Mouse (Mus musculus) spleen, embryonic (tissue): Measurements from ENCODE around the gene Fam214a.

Experiments
- CTCF ChIA-PET: fragments of 350-600 bp; sonication (Branson Sonifier 250); formaldehyde crosslinking; loops from one replicate; lab custom pipeline; 2022; lab: Charles Lee

Gene Fam214a

GRCm38 (mm10) chr9:74952756-74953247 is at the start of gene Fam214a:
Gene Fam214a, plus strand, starts transcription at chr9:74952884.
- CTCF ChIA-PET, result interaction anchor here (0.7 to 1.3 kb wide), 4 partner anchors 9 to 41 kb away, joined by 3 to 4 read pairs (median 3); no protein-coding TSS in a partner anchor

DNA sequence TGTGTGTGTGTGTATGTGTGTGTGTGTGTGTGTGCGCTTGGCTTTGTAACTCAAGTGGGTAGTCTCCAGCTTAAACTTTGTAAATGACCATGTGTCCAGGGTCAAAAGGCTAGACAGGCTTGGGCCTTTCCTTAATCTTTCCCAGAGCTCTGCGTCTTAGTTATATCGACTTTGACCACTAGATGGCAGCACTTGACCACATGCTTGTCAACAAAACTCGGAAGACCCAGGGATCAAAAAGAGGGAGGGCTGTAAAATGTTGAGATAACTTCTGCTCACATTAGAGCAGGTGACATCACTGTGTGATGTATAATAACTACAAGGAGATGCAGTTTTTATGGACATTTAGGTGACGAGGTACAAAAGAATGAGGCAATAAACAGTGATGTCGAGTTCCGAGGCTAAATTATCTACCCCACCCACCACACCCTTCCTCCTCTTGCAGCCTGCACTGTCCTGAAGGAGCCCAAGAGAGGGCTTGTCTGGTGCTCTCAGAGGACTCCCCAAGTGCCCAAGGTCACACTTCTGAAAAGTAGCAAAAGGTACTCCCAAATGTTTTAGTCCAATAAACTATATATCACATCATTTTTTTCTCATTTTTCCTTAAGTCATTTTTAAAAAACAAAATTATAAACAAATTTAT is 47.7 kb upstream of the Fam214a start:
- CTCF ChIA-PET, result interaction anchor here (0.5 kb wide), 1 partner anchor 124 kb away, joined by 3 read pairs; no protein-coding TSS in a partner anchor

- CTCF ChIA-PET, result interaction anchor here (0.9 kb wide), 1 partner anchor 98 kb away, joined by 3 read pairs; no protein-coding TSS in a partner anchor
Measured at GRCm38 (mm10) chr9:74906951-74907350, 45.7 kb upstream of the Fam214a start.

GRCm38 (mm10) chr9:74909245-74909644 is 43.4 kb upstream of the Fam214a start:
- CTCF ChIA-PET, result interaction anchor here (0.6 kb wide), 1 partner anchor 306 kb away, joined by 3 read pairs; no protein-coding TSS in a partner anchor

DNA sequence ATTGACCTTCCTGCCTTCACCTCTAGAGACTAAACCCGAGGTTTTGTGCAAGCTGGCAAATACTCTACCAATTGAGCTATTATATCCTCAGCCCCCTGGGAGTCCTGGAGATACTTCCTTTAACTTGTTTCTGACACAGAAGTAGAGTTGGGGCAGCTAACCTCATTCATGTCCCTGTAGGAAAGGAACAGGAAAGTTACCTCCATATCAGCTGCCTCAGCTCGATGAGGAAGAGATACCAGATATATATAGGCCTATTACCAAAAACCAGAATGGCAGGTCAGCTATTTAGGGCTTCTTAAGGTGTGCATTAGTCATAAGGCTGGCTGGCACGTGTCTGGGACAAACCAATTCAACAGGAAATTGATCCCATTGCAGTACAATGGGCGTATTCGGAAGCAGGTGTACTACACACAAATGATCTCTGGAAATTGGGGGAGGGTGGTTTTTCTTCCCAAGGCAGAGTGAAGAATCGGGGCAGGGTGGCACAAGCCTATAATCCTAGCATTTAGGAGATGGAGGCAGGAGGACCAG is 42.4 kb upstream of the Fam214a start:
- CTCF ChIA-PET, result no interaction called here

DNA sequence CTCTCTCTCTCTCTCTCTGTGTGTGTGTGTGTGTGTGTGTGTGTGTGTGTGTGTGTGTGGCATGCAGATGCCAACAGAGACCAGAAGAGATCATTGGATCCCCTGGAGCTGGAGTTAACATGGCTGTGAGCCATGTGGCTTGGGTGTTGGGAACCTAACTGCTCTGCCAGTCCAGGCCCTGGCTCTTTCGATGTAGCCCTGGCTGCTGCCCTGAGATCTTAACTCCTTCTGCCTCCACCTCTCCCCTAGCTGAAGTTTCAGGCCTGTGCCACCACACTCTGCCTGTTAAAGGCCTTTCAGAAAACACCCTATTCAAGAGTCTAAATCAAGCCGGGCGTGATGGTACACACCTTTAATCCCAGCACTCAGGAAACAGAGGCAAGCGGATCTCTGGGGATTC is 41.3 kb upstream of the Fam214a start:
- CTCF ChIA-PET, result interaction anchor here (0.6 kb wide), 1 partner anchor 9 kb away, joined by 3 read pairs; no protein-coding TSS in a partner anchor

- CTCF ChIA-PET, result interaction anchor here (0.6 kb wide), 1 partner anchor 9 kb away, joined by 3 read pairs; no protein-coding TSS in a partner anchor
Measured at GRCm38 (mm10) chr9:74911919-74912318, 40.8 kb upstream of the Fam214a start.

- CTCF ChIA-PET, result interaction anchor here (0.7 kb wide), 1 partner anchor 127 kb away, joined by 8 read pairs; no protein-coding TSS in a partner anchor
Measured at GRCm38 (mm10) chr9:74912619-74913376, 39.9 kb upstream of the Fam214a start.

- CTCF ChIA-PET, result no interaction called here
Measured at GRCm38 (mm10) chr9:74915611-74916010, 37.1 kb upstream of the Fam214a start.

- CTCF ChIA-PET, result interaction anchor here (0.8 kb wide), 1 partner anchor 9 kb away, joined by 3 read pairs; no protein-coding TSS in a partner anchor
Measured at GRCm38 (mm10) chr9:74920450-74920849, 32.2 kb upstream of the Fam214a start.

DNA sequence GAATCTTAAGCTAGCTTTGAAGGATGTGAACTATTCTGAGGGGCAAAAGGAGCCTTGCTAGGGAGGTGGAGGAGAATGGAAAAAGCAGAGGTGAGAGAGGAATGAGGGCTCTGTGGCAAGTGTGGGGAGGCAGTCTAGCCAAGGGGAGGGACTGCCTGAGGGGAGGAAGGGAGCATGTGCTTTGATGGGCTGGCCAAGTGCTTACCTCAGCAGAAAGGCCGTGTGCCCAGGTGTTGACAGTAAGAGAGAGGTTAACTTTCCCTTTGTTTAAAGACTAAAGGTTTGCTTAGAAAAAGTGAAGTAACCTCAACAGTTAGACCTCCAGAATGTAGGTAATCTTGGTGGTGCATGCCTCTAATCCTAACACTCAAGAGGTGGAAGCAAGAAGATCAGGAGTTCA is 31.3 kb upstream of the Fam214a start:
- CTCF ChIA-PET, result no interaction called here

- CTCF ChIA-PET, result no interaction called here
Measured at GRCm38 (mm10) chr9:74922884-74923283, 29.8 kb upstream of the Fam214a start.

- CTCF ChIA-PET, result no interaction called here
Measured at GRCm38 (mm10) chr9:74923291-74923977, 29.2 kb upstream of the Fam214a start.

DNA sequence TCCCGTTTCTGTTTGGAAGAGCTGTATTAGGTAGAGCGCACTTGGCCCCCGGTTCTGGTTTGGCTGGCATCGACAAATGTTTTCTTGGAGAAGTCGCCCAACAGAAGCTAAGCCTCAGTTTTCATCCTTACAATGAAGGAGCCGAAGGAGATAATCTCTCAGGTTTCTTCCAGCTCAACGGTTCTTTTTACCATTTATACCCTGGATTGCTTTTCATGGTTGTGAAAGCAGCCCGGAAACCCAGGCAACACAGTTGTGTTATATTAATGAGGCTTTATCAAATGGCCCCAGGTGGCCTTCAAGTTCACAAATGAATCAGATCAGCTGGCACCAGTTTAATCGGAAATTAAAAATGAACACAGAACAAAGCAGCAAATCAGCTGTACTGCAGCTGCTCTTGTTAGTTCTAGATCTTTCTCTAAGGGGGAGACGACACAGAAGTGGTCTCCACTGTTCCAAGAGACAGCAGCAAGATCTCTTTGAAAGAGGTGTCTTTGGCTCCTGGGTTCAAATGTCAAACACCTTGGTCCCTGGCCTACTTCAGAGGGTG is 27.4 kb upstream of the Fam214a start:
- CTCF ChIA-PET, result no interaction called here

DNA sequence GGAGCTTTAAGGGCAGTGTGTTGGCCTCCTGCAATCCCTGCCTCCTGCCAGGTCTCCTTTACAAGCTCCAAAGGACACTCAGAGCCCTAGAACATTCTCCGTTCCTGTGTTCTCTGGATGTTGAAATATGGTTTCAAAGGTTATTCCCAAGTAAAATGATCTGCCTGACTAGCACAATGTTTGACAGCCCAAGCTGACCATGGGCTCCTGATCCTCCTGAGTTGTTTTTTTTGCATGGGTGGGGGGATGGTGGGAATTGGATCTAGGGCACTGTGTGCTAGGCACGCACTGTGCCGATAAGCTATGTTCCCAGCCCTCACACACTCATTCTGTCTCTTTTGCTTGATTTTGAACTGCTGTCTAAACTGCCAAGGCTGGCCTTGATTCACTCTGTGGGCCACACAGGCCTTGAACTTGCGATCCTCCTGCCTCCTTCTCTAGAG is 22.7 kb upstream of the Fam214a start:
- CTCF ChIA-PET, result no interaction called here

GRCm38 (mm10) chr9:74930653-74931052 is 22.0 kb upstream of the Fam214a start:
- CTCF ChIA-PET, result no interaction called here

- CTCF ChIA-PET, result interaction anchor here (0.5 kb wide), 1 partner anchor 669 kb away, joined by 3 read pairs; no protein-coding TSS in a partner anchor
Measured at GRCm38 (mm10) chr9:74935289-74935688, 17.4 kb upstream of the Fam214a start.

- CTCF ChIA-PET, result no interaction called here
Measured at GRCm38 (mm10) chr9:74937761-74938160, 14.9 kb upstream of the Fam214a start.

- CTCF ChIA-PET, result no interaction called here
Measured at GRCm38 (mm10) chr9:74938670-74939534, 13.8 kb upstream of the Fam214a start.
